Mouse (Mus musculus): ENCODE results near the gene Ror1. TPM values are rescaled to one million over a fixed set of nuclear protein-coding genes. Genes with fewer than 3 reads are reported as not detected.

Ror1 gene
- polyA plus RNA-seq, 1 experiment from 2014 or later, result 13.9 TPM

Other genes starting within 250 kb of the Ror1 start
- gene Pgm1, start 166.4 kb upstream of the Ror1 start, polyA plus RNA-seq (2016; fragmentation: Nextera tagmentation; extraction: Ambion mirVana), result 247 and 258 TPM in 2 replicates
- 42.6 and 43.0 TPM in 2 replicates for gene Itgb3bp, start 166.0 kb upstream of the Ror1 start, polyA plus RNA-seq (2016; fragmentation: Nextera tagmentation; extraction: Ambion mirVana)

All from heart, embryonic 12.5 days (tissue).